Mouse (Mus musculus) MEL (cell line): ENCODE results near the gene Smim15. TPM values are rescaled to one million over a fixed set of nuclear protein-coding genes. Genes with fewer than 3 reads are reported as not detected.
A peak's percentile ranks its signal among the peaks of the same experiment; 100 is the strongest.

ENCODE experiments used
- DNase-seq: peaks from one replicate; pipeline ENCODE4 v3.0.0; 2011; ENCODE audit warnings: low read depth, low spot score
- H3K27ac ChIP-seq: 2 replicates; pipeline ENCODE4 v1.5.1; 2012; ENCODE audit warnings: low read depth, mild to moderate bottlenecking, control low read depth, low read length, moderate library complexity; ENCODE audit not compliant: control insufficient read depth
- H3K27me3 ChIP-seq, 2 experiments: fragments of 150-350 bp in 1 of 2; sonication (generic) in 1 of 2; 2 replicates each; pipeline ENCODE4 v1.6.1; 2012; ENCODE audit warnings: low read length in 2 of 2, mild to moderate bottlenecking in 2 of 2, improper control_type of control experiment in 1 of 2, moderate library complexity in 1 of 2; ENCODE audit not compliant: insufficient read depth in 2 of 2, control insufficient read depth in 1 of 2
- H3K36me3 ChIP-seq, 2 experiments: 2 replicates each; pipeline ENCODE4 v1.6.1; 2012 to 2014; ENCODE audit warnings: low read length in 2 of 2, improper control_type of control experiment in 1 of 2, inconsistent platforms in 1 of 2, mild to moderate bottlenecking in 1 of 2; ENCODE audit not compliant: insufficient read depth in 2 of 2, control insufficient read depth in 1 of 2
- H3K4me1 ChIP-seq, 2 experiments: fragments of 150-350 bp in 1 of 2; sonication (generic) in 1 of 2; 2 replicates each; pipeline ENCODE4 v1.6.1; 2012; ENCODE audit warnings: low read length in 2 of 2, improper control_type of control experiment in 1 of 2, mild to moderate bottlenecking in 1 of 2; ENCODE audit not compliant: insufficient read depth in 2 of 2, control insufficient read depth in 1 of 2
- H3K4me3 ChIP-seq, 2 experiments: fragments of 150-350 bp in 1 of 2; sonication (generic) in 1 of 2; 2 replicates each; pipeline ENCODE4 v1.5.1; 2012; ENCODE audit warnings: low read depth in 2 of 2, low read length in 2 of 2, mild to moderate bottlenecking in 2 of 2, moderate library complexity in 2 of 2, control low read depth in 1 of 2, improper control_type of control experiment in 1 of 2; ENCODE audit not compliant: control insufficient read depth in 1 of 2, insufficient read depth in 1 of 2
- H3K79me2 ChIP-seq: 2 replicates; pipeline ENCODE4 v1.6.1; 2012; ENCODE audit warnings: mild to moderate bottlenecking, low read length, moderate library complexity; ENCODE audit not compliant: control insufficient read depth, poor library complexity, insufficient read depth
- H3K9ac ChIP-seq: 2 replicates; pipeline ENCODE4 v1.6.1; 2012; ENCODE audit warnings: low read depth, mild to moderate bottlenecking, control low read depth, low read length, moderate library complexity; ENCODE audit not compliant: control insufficient read depth, poor library complexity, severe bottlenecking
- H3K9me3 ChIP-seq: fragments of 150-350 bp; sonication (generic); replicated peaks from 2 replicates; pipeline ENCODE4 v1.6.1; 2012; ENCODE audit warnings: mild to moderate bottlenecking, low read length, improper control_type of control experiment, moderate library complexity; ENCODE audit not compliant: insufficient read depth
- CTCF ChIP-seq, 3 experiments: IDR thresholded peaks in 2 of 3; conservative IDR thresholded peaks in 1 of 3; 2 replicates each; pipeline ENCODE4 v1.5.1; 2011 to 2012; ENCODE audit warnings: low read length in 3 of 3, low read depth in 2 of 3, mild to moderate bottlenecking in 2 of 3, improper control_type of control experiment in 1 of 3, inconsistent platforms in 1 of 3, mixed read lengths in 1 of 3, moderate library complexity in 1 of 3; ENCODE audit not compliant: control insufficient read depth in 1 of 3, insufficient read depth in 1 of 3, poor library complexity in 1 of 3, severe bottlenecking in 1 of 3
- EP300 ChIP-seq, 2 experiments: IDR thresholded peaks; 2 replicates each; pipeline ENCODE4 v1.6.1; 2011; ENCODE audit warnings: improper control_type of control experiment in 2 of 2, low read length in 2 of 2, low read depth in 1 of 2, mild to moderate bottlenecking in 1 of 2
- GATA1 ChIP-seq: IDR thresholded peaks from 2 replicates; pipeline ENCODE4 v1.6.1; 2011; ENCODE audit warnings: low read depth, low read length, improper control_type of control experiment
- MAFK ChIP-seq: IDR thresholded peaks from 2 replicates; pipeline ENCODE4 v1.6.1; 2011; ENCODE audit warnings: low read depth, mild to moderate bottlenecking, low read length, improper control_type of control experiment, borderline replicate concordance
- MXI1 ChIP-seq: IDR thresholded peaks from 2 replicates; pipeline ENCODE4 v1.6.1; 2011; ENCODE audit warnings: mild to moderate bottlenecking, low read depth, low read length, improper control_type of control experiment
- MYC ChIP-seq: IDR thresholded peaks from 2 replicates; pipeline ENCODE4 v1.6.1; 2011; ENCODE audit warnings: low read depth, mild to moderate bottlenecking, low read length, improper control_type of control experiment, moderate library complexity
- RCOR1 ChIP-seq: IDR thresholded peaks from 2 replicates; pipeline ENCODE4 v1.6.1; 2012; ENCODE audit warnings: low read depth, mild to moderate bottlenecking, inconsistent platforms, low read length, improper control_type of control experiment
- USF1 ChIP-seq: IDR thresholded peaks from 2 replicates; pipeline ENCODE4 v1.6.1; 2014; ENCODE audit warnings: low read depth, mild to moderate bottlenecking, inconsistent platforms, low read length, improper control_type of control experiment, moderate library complexity
- ZNF384 ChIP-seq: IDR thresholded peaks from 2 replicates; pipeline ENCODE4 v1.6.1; 2012; ENCODE audit warnings: low read depth, mild to moderate bottlenecking, inconsistent platforms, low read length, improper control_type of control experiment
- polyA plus RNA-seq, 2 experiments: library from polyadenylated mRNA; stranded (reverse) in 1 of 2; unstranded in 1 of 2; fragments of >175 nt in 1 of 2; fragments of >200 nt in 1 of 2; gene quantifications; 2 replicates each; pipeline versions ENCODE4 v1.2.1 to v1.2.4; 2012; ENCODE audit warnings: low replicate concordance in 2 of 2, low read depth in 1 of 2; ENCODE audit not compliant: insufficient read length in 2 of 2, insufficient read depth in 1 of 2, missing spikeins in 1 of 2
- total RNA-seq: library from RNA; depleted of rRNA; stranded (reverse); fragments of 300-350 nt; gene quantifications from 2 replicates; pipeline ENCODE4 v1.2.3, GENCODE M21; 2012

The Smim15 gene
- total and polyA plus RNA-seq, 3 experiments, result 73.4 to 122 TPM; not detected in 1

DNA sequence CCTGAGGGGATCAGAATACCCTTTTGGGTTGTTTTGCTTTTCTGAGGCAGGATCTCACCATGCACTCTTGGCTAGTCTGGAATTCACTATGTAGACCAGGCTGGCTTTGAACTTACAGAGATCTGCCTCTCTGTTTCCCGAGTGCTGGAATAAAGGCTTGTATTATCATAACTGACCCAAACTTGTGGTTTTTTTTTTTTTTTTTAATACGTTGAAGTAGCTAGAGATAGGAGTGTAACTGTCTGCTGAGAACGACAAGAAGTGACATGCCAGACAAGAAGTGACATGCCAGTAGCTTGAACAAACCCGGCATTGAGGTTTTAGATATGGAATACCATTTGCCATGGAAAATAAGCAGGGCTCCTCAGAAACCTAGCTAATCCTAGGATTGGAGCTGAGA is 11.5 kb upstream of the Smim15 start:
- TF ChIP-seq EP300 (IDR thresholded peaks at IDR 0.05; ENCODE audit: low read depth in 1 of 2, low read length in 2 of 2) (peak in 1 of 2 experiments; percentile 54; a peak in 1 of 4 replicates), ZNF384 (peak; percentile 79), CTCF (IDR thresholded peaks at IDR 0.05 in 2 of 3, conservative IDR thresholded peaks at IDR 0.05 in 1 of 3; ENCODE audit: control insufficient read depth in 1 of 3, insufficient read depth in 1 of 3, low read depth in 2 of 3, low read length in 3 of 3, poor library complexity in 1 of 3, severe bottlenecking in 1 of 3) (no peak)
- H3K4me3 ChIP-seq, result no peak overlapping the region
- DNase-seq, result no peak
- H3K4me1 ChIP-seq, result peaks cover 0 to 2% of the 10 kb centered on the region in 2 experiments; a peak in 2 of 4 replicates
- H3K36me3 ChIP-seq, result no peaks in the 10 kb centered on the region
- no peaks in the 10 kb centered on the region for H3K79me2 ChIP-seq
- no peak overlapping the region for H3K9ac ChIP-seq
- H3K9me3 ChIP-seq, result no peaks in the 10 kb centered on the region
- no peaks in the 10 kb centered on the region for H3K27me3 ChIP-seq
- no peak overlapping the region for H3K27ac ChIP-seq

DNA sequence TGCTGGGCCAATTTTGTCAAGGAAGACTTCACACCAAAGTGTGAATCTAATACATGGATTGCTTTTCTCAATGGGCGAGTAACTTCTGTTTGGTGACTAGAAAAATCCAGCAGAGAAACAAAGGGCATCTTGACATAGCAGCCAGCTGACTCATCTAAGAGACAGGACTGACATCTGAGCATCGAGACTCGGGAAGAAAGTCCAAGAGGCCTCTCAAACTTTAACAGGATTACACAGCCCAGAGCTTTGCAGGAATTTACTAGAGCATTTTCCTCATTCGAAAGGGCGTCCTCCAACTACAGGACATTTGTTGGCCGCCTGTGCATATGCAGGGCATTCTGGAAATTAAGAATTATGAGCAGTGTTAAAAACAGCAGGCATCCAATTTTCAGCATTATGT is 4.9 kb upstream of the Smim15 start:
- no peak for DNase-seq
- TF ChIP-seq MAFK (no peak), MYC (no peak)
- Histone ChIP-seq H3K9me3 (no peaks in the 10 kb centered on the region), H3K79me2 (peaks cover 8% of the 10 kb centered on the region), H3K27me3 (no peaks in the 10 kb centered on the region), H3K27ac (no peak overlapping the region), H3K4me3 (no peak overlapping the region), H3K4me1 (peaks cover 15 to 24% of the 10 kb centered on the region in 2 experiments), H3K9ac (no peak overlapping the region), H3K36me3 (peaks cover 0 to 30% of the 10 kb centered on the region in 2 experiments; a peak in 2 of 4 replicates)

DNA sequence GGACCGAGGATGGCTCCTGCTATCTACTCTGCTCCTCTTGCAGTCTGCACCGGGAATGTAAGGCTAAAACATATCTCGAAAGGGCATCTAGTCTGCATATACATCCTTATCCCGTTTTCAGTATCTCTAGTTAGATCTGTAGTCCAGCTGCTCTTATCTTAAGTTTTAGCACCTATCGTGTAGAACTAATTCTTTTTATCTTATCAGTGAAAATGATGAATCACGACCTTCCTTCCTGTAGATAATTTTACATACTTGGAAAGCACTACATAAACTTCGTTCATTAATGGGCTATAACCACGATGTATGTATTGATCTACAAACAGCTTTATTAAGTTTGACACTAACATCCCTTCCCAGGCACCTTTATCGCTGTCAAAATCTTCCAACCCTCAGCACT is 4.3 kb upstream of the Smim15 start:
- TF ChIP-seq MXI1 (no peak), USF1 (0 out of 2 replicates have a peak, but pooled peaks have one; percentile 1), GATA1 (peak; percentile 82; the same call in 1 of the 2 replicates), EP300 (IDR thresholded peaks at IDR 0.05; ENCODE audit: low read depth in 1 of 2, low read length in 2 of 2) (peak; percentile 13 to 57; a peak in 3 of 4 replicates), RCOR1 (0 out of 2 replicates have a peak, but pooled peaks have one; percentile 45)
- Histone ChIP-seq H3K9ac (no peak overlapping the region), H3K4me3 (no peak overlapping the region), H3K79me2 (peaks cover 13% of the 10 kb centered on the region), H3K9me3 (no peaks in the 10 kb centered on the region), H3K27me3 (no peaks in the 10 kb centered on the region), H3K27ac (no peak overlapping the region), H3K36me3 (peaks cover 0 to 30% of the 10 kb centered on the region in 2 experiments; a peak in 2 of 4 replicates), H3K4me1 (peaks cover 15 to 24% of the 10 kb centered on the region in 2 experiments)
- peak; percentile 25 for DNase-seq
